Mouse (Mus musculus): Measurements from ENCODE around the gene Sec61a1.

Sec61a1 gene

GRCm38 (mm10) chr6:88518404-88519263 lies at the start of gene Sec61a1:
Sec61a1 (minus strand) TSS chr6:88518905.
- peak; percentile 94 for DNase-seq

DNA sequence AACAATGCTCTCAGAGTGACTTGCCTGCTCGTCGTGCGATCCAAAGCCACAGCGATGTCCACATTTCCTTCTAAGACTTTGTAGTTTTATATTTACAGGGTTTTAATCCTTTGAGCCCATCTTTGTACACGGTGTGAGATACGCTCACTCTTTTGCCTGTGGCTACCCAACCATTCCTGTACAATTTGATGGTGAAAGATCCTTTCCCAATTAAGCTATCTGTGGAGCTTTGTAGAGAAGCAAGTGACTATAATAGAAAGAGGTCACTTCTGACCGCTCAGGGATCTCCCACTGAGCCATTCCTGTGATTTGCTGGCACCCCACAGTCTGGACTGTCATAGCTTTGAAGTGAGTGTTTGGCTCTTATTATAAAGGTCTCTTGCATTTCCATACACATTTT lies 48.0 kb upstream of the Sec61a1 start:
- no peak for DNase-seq

- DNase-seq = no peak
Observed at GRCm38 (mm10) chr6:88565033-88565432, 46.3 kb upstream of the Sec61a1 start.

DNA sequence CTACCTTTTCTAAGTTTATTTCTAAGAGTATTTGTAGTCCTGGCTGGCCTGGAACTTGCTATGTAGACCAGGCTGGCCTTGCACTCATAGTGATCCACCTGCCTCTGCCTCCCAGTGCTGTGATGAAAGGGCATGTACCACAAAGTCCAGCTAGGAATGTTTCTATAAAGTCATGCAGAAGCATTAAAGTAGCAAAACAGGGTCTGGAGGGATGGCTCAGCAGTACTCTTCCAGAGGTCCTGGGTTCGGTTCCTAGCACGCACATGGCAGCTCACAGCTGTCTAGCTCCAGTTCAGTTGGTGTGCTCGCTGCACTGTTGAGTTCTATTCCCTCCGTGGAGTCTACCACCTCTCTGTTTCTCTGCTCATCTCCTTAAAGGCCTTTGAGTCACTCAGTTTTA lies 41.5 kb upstream of the Sec61a1 start:
- DNase-seq = no peak

DNA sequence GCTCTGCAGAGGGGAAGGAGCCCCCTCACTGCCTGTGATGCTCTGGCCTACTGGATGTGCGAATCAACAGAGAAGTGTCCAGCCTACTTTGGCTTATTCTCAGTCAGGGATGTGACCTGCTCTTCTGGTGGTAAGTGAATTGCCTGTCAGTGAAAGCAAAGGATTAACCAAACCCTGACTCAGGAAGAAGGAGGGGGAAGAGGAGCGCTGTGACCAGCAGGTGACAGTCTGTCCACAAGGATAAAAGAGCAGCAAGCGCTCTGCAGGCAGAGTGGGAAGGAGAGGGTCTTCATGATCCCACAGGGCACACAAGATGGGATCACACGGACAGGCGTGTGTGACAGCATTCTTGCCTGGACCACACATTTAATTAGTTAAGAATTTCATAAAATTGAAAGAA lies 41.0 kb upstream of the Sec61a1 start:
- DNase-seq = no peak

DNA sequence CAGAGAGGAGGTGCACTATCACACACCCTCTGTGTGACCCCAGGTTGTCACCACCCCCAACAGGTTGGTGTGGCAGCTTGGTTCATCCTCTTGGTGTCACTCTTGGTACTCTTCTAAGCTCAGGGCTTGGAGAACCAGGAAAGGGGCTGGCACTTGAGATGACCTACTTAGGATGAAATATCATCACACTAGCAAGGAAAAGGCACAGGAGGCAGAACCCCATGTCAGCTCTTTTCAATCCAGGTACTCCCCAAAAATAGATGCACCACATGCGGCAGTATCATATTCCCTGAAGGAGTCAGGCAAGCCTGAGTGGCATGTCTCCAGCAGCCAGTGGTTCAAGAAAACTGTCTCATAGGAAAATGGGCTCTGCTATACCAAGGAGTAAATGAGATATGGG lies 39.4 kb upstream of the Sec61a1 start:
- DNase-seq = no peak

- DNase-seq = no peak
Observed at GRCm38 (mm10) chr6:88557548-88557947, 38.8 kb upstream of the Sec61a1 start.

DNA sequence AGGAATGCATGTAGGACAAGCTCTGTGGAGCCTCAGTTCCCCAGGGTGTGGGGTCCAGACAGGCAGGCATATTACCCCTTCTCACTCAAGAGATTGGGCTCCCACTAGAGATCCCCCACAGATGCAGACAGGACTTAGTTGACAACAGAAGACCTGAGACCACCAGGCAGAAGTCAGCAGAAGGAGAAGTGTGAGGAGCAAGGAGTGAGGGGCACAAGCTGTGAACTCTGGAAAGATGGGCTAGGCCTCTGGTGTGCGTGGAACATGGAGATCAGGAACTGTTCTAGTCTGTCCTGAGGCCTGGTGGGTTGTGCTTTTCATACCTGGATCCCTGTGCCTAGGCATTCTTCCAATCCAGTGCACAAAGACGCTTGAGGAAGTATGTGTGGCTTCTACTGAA lies 31.2 kb upstream of the Sec61a1 start:
- no peak for DNase-seq

GRCm38 (mm10) chr6:88549137-88549814 lies 30.6 kb upstream of the Sec61a1 start:
- DNase-seq = peak; percentile 59

- DNase-seq = no peak
Observed at GRCm38 (mm10) chr6:88548405-88549049, 29.8 kb upstream of the Sec61a1 start.

DNA sequence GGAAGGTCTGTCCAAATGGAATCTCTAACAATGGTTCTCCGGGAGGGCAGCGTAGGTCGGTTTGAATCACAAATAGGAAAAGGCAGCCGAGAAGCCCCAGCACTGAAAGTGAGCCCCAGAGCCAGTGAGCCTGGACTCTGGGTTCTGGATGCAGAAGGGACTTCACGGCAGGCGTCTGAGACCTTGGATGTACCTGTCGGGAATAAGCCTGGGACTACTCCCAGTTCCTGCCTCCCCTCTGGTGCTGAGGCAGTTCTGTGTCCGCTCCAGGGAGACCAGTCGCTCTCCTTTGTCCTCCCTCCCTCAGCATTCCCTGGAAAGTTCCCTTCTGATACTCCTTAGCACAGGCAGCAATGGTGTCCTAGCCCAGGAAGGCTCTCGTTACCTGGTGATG lies 26.7 kb upstream of the Sec61a1 start:
- no peak for DNase-seq

- no peak for DNase-seq
Observed at GRCm38 (mm10) chr6:88544644-88545396, 26.1 kb upstream of the Sec61a1 start.

- DNase-seq = no peak
Observed at GRCm38 (mm10) chr6:88544241-88544640, 25.5 kb upstream of the Sec61a1 start.

- DNase-seq = no peak
Observed at GRCm38 (mm10) chr6:88540093-88540755, 21.5 kb upstream of the Sec61a1 start.

GRCm38 (mm10) chr6:88530306-88530705 lies 11.6 kb upstream of the Sec61a1 start:
- DNase-seq = no peak

DNA sequence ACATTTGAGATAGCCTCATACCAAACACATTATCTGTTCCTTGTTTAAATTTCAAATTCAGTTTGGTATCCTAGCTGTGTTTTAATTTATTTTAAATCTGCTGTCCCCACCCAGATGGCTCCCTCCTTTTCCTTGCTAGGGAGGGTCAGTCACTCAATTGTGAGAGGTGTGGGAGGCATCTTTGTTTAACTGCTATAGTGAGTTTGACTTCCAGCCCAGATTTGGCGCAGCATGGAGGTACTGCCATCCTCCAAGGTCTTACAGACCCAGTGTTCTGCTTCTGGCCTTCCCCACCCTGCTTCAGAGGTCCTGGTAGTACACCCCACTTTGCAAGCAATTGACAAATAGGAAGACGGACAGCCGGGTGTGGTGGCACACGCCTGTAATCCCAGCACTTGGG lies 5.4 kb upstream of the Sec61a1 start:
- no peak for DNase-seq

- no peak for DNase-seq
Observed at GRCm38 (mm10) chr6:88523451-88523850, 4.7 kb upstream of the Sec61a1 start.

GRCm38 (mm10) chr6:88523043-88523442 lies 4.3 kb upstream of the Sec61a1 start:
- no peak for DNase-seq

DNA sequence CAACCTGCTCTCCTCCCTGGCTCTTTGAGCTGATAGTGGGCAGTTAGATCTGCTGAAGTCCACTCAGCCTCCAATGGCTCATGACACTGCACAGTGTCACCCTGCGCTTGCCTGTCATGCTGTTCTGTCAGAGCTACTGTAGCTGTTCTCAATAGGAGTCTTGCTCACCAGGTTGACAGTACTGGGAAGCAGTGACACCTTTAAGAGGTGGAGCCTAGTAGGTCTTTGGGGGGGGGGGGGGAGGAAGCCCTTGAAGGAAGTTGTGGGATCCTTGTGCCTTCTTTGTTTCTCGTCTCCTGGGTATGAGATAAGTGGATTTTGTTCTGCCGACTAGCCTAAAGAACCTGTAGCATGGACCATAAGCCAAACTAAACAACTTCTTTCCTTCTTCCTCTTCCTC lies 3.9 kb upstream of the Sec61a1 start:
- no peak for DNase-seq

- DNase-seq = no peak
Observed at GRCm38 (mm10) chr6:88521821-88522220, 3.1 kb upstream of the Sec61a1 start.

GRCm38 (mm10) chr6:88517701-88518403 lies 853 bp downstream of the Sec61a1 start:
- DNase-seq = no peak

GRCm38 (mm10) chr6:88516667-88517066 lies 2.0 kb downstream of the Sec61a1 start:
- no peak for DNase-seq

Measured in thymus, postnatal 25 days (tissue).